Mouse (Mus musculus): ENCODE measurements around the gene Tex2. TPM values are rescaled to one million over a fixed set of nuclear protein-coding genes. Genes with fewer than 3 reads are reported as not detected.

The Tex2 gene
- polyA plus RNA-seq, 1 experiment = 15.1 TPM

DNA sequence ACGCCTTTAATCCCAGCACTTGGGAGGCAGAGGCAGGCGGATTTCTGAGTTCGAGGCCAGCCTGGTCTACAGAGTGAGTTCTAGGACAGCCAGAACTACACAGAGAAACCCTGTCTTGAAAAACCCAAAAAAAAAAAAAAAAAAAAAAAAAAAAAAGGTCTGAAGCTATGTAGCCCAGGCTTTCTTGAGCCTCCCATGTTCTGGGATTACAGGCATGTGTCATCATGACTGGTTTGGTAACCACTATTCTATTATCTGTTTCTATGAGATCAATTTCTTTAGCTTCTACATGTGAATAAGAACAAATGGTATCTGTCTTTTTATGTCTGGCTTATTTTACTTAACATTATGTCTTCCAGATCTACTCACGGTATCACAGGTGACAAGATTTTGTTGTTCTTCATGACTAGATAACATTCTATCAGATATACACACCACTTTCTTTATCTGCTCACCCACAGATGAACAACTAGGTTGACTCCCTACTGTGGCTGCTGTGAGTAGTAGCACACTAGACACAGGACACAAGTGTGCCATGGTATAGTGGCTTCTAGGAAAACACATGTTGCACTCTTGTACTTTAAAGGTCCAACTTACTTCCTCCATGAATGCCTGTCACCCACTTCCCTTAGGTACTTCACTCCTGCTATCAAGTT is 135.6 kb downstream of the Tex2 start:
- no peak for DNase-seq
- Histone ChIP-seq H3K4me1 (ENCODE audit: control insufficient read depth, insufficient read depth, low read length) (peaks cover 15% of the 10 kb centered on the region), H3K4me3 (replicated peaks; ENCODE audit: extremely low read depth, low read depth, low read length) (no peak overlapping the region)
- TF ChIP-seq POLR2A (IDR thresholded peaks at IDR 0.05; ENCODE audit: borderline replicate concordance, extremely low read depth, low read depth, low read length) (no peak), CTCF (IDR thresholded peaks at IDR 0.05; ENCODE audit: insufficient read depth, low read length) (no peak)
- WGBS = 94% methylated on average over 4 of the region's 4 CpGs

DNA sequence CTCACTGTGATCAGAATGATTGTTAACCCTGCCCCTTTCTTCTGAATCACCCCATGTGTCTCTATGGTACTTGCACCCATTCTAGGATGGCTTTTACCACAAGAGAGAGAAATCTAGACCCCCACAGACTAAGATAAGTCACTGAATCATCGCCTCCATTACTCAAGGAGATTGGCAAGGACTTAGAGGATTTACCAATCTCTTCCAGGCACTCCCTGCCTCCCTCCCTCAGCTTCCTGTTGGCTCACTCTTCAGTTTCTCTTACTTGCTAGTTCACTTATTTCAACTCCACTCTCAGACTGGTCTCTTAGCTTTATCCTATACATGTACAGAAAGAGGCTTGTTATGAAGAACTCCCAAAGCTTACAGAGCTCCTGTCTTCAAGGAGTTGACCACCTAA is 137.9 kb downstream of the Tex2 start:
- peaks cover 15% of the 10 kb centered on the region for H3K4me1 ChIP-seq (ENCODE audit: control insufficient read depth, insufficient read depth, low read length)
- TF ChIP-seq CTCF (IDR thresholded peaks at IDR 0.05; ENCODE audit: insufficient read depth, low read length) (no peak), POLR2A (IDR thresholded peaks at IDR 0.05; ENCODE audit: borderline replicate concordance, extremely low read depth, low read depth, low read length) (no peak)
- H3K4me3 ChIP-seq (replicated peaks; ENCODE audit: extremely low read depth, low read depth, low read length) = no peak overlapping the region
- WGBS = 32% methylated on average over 1 of the region's 1 CpGs
- DNase-seq = no peak

DNA sequence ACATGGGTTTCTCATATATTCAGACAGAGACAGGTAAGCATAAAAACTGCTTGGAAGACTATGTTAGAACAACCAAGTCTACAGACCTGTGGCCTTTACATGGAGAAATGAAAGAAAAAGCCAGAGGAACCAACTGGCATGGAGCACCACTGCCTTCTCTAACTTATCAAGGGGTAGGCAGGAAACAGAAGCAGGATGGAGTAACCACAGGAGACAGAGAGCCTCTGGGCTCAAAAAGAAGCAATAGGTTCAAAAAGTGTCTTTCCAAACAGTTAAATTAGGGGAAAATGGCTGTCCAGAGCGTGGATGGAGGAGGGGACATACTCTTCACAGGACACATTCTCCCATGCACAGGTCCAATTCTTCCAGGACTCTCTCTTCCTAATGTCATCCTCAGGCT is 141.6 kb downstream of the Tex2 start:
- Histone ChIP-seq H3K4me3 (replicated peaks; ENCODE audit: extremely low read depth, low read depth, low read length) (no peak overlapping the region), H3K4me1 (ENCODE audit: control insufficient read depth, insufficient read depth, low read length) (peaks cover 13% of the 10 kb centered on the region)
- WGBS = 94% methylated on average over 1 of the region's 1 CpGs
- TF ChIP-seq POLR2A (IDR thresholded peaks at IDR 0.05; ENCODE audit: borderline replicate concordance, extremely low read depth, low read depth, low read length) = no peak
- no peak for TF ChIP-seq CTCF (IDR thresholded peaks at IDR 0.05; ENCODE audit: insufficient read depth, low read length)
- DNase-seq = no peak

DNA sequence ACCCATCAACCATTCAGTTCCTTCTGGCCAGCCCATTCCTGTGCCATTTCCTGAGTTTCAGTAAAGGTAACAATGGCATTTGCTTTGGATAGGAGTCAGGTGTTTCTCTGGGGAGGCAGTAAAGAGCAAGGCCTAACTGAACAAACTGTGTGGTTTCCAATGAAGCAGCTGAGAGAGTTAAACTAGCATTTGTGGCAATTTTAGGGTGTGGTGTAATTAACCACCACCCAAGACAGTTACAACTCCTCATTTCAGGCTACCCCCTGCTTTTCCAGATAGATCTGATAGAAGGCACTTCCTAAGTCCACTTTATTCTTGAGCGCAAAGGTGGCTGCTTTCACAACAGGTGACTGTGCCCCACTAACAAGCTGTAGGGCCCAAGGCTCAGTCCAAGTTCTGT is 144.7 kb downstream of the Tex2 start:
- Histone ChIP-seq H3K4me3 (replicated peaks; ENCODE audit: extremely low read depth, low read depth, low read length) (no peak overlapping the region), H3K4me1 (ENCODE audit: control insufficient read depth, insufficient read depth, low read length) (peaks cover 8% of the 10 kb centered on the region)
- no peak for DNase-seq
- TF ChIP-seq POLR2A (IDR thresholded peaks at IDR 0.05; ENCODE audit: borderline replicate concordance, extremely low read depth, low read depth, low read length) (no peak), CTCF (IDR thresholded peaks at IDR 0.05; ENCODE audit: insufficient read depth, low read length) (no peak)
- 96% methylated on average over 1 of the region's 1 CpGs for WGBS

DNA sequence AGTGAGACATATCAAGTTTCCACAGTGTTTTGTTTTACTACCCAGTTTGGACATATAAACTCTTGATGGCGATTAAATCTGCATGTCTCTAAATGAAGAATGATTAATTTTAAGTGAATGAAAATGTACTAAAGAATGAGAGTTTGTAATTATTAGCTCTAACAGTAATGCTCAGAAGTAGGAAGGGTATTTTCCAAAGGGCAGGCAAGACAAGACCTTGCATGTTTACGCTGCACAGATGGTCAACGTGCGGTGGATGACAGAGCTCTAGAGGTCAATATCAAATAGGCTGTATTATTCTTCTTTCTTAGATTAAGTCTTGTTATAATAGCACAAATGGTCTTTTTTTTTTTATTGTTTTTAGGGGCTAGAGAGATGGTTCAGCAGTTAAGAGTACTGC is 147.3 kb downstream of the Tex2 start:
- no peak for DNase-seq
- WGBS = 79% methylated on average over 4 of the region's 4 CpGs
- no peak for TF ChIP-seq CTCF (IDR thresholded peaks at IDR 0.05; ENCODE audit: insufficient read depth, low read length)
- no peak for TF ChIP-seq POLR2A (IDR thresholded peaks at IDR 0.05; ENCODE audit: borderline replicate concordance, extremely low read depth, low read depth, low read length)
- Histone ChIP-seq H3K4me1 (ENCODE audit: control insufficient read depth, insufficient read depth, low read length) (peaks cover 5% of the 10 kb centered on the region), H3K4me3 (replicated peaks; ENCODE audit: extremely low read depth, low read depth, low read length) (no peak overlapping the region)

DNA sequence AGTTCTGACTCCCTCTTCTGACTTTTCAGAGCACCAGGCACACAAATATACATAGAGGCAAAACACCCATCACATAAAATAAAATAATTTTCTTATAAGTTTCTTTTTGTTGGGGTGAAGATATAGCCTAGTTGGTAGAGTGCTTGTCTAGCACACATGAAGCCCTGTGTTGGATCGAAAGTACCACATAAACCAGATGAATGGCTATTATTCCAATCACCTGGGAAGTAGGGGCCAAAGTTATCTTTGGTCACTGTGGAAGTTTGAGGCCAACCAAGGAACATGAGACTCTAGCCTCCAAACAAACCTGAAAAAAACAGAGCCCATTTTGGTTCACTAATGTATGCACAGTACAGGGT is 147.7 kb downstream of the Tex2 start:
- H3K4me3 ChIP-seq (replicated peaks; ENCODE audit: extremely low read depth, low read depth, low read length) = no peak overlapping the region
- WGBS = 100% methylated on average over 1 of the region's 1 CpGs
- DNase-seq = no peak
- TF ChIP-seq POLR2A (IDR thresholded peaks at IDR 0.05; ENCODE audit: borderline replicate concordance, extremely low read depth, low read depth, low read length) (no peak), CTCF (IDR thresholded peaks at IDR 0.05; ENCODE audit: insufficient read depth, low read length) (no peak)
- H3K4me1 ChIP-seq (ENCODE audit: control insufficient read depth, insufficient read depth, low read length) = peaks cover 5% of the 10 kb centered on the region

DNA sequence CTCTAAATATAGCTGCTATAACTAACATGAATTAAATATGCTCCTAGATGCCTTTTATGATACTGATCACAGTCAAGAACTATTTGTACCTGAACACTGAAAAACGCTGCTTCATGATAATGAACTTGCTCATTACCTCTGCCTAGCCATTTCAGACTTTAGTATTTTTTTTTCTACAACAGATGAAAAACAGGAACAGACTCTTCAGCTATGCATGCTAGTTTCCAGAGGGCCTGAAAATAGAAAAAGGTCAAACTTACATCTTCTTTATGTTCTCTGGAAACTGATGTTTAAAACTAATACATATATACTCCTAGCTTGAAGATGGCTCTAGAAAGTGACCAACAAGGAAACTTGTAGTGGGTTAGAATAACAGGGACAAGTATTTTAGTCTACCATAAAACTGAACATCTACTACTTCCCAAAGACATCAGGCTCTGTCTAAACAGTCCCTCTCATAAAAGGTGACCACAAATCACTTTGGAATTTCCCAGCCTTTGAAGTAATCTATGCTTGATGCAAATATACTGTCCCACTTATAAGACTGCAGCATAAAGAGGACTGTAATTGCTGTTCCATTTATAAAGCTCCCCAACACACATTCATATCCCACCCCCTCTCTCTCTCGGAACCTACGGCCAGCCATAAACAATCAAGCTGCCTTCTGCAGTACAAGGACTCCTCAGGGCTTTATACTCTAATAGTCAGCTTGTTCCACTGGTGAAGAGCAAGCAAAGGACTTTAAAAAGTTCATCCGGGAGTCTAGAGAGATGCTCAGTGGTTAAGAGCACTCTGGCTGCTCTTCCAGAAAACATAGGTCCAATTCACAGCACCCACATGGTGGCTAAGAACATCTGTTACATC is 148.3 kb downstream of the Tex2 start:
- no peak overlapping the region for H3K4me3 ChIP-seq (replicated peaks; ENCODE audit: extremely low read depth, low read depth, low read length)
- H3K4me1 ChIP-seq (ENCODE audit: control insufficient read depth, insufficient read depth, low read length) = peaks cover 5% of the 10 kb centered on the region
- WGBS = 75% methylated on average over 4 of the region's 4 CpGs
- TF ChIP-seq CTCF (IDR thresholded peaks at IDR 0.05; ENCODE audit: insufficient read depth, low read length) = no peak
- TF ChIP-seq POLR2A (IDR thresholded peaks at IDR 0.05; ENCODE audit: borderline replicate concordance, extremely low read depth, low read depth, low read length) = no peak
- DNase-seq = no peak

DNA sequence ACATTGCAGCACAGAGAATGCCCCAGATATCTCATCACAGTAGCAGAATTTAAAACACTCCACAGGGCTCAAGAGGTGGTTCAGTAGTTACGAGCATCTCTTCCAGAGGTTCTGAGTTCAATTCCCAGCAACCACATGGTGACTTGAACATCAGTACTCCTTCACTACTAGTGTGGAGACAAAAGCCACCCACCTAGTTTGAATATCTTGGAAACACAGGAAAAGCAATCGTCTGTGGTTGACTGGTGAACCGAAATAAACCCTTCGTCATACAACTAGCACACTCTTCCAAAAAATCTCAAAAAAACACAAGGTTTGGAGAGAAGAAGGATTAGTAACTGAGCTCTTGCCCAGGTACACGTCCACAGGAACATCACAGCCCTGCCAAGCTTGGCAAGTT is 149.4 kb downstream of the Tex2 start:
- no peak for DNase-seq
- TF ChIP-seq CTCF (IDR thresholded peaks at IDR 0.05; ENCODE audit: insufficient read depth, low read length) (no peak), POLR2A (IDR thresholded peaks at IDR 0.05; ENCODE audit: borderline replicate concordance, extremely low read depth, low read depth, low read length) (no peak)
- WGBS = 66% methylated on average over 5 of the region's 5 CpGs

DNA sequence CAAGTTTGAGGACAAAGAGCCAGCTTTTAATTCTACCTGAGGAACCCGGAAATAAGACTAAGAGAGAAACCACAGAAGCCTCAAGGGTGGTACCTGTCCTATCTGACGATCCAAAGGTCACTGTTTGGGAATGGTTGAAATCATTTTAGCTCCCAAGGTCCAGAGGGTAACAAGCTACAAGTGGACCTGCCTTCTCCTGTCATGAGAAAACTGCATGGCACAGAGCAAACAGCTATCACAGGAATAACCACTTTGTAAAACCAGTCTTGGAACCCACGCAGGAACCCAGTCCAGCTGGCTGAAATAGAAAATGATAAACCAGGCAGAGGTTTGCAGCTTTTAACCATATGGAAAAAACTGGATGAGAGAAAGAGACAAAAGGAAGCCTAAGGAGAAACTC is 150.9 kb downstream of the Tex2 start:
- H3K4me1 ChIP-seq (ENCODE audit: control insufficient read depth, insufficient read depth, low read length) = no peaks in the 10 kb centered on the region; the same call in 1 of the 2 replicates
- 58% methylated on average over 3 of the region's 3 CpGs for WGBS
- no peak for DNase-seq
- H3K4me3 ChIP-seq (replicated peaks; ENCODE audit: extremely low read depth, low read depth, low read length) = no peak overlapping the region
- TF ChIP-seq CTCF (IDR thresholded peaks at IDR 0.05; ENCODE audit: insufficient read depth, low read length) (no peak), POLR2A (IDR thresholded peaks at IDR 0.05; ENCODE audit: borderline replicate concordance, extremely low read depth, low read depth, low read length) (no peak)

More for the DNA sequence above, 149.4 kb downstream of the Tex2 start:
- Histone ChIP-seq H3K4me3 (replicated peaks; ENCODE audit: extremely low read depth, low read depth, low read length) (no peak overlapping the region), H3K4me1 (ENCODE audit: control insufficient read depth, insufficient read depth, low read length) (peaks cover 5% of the 10 kb centered on the region)

All from lung, adult 2 months (tissue).